Mouse (Mus musculus) testis, adult 10 weeks (tissue): Measurements from ENCODE around the gene Gm8113. TPM values are rescaled to one million over a fixed set of nuclear protein-coding genes. Genes with fewer than 3 reads are reported as not detected.

Experiments
- polyA plus RNA-seq: library from polyadenylated mRNA; stranded (reverse); fragments of 350-450 nt; fragmentation: Illumina TruSeq; extraction: RNeasy Lipid Tissue Mini Kit (QIAGEN cat#74804); gene quantifications from one replicate; pipeline ENCODE4 v1.2.3, GENCODE M21; 2014; ENCODE audit warnings: low read depth, low replicate concordance

Gm8113 gene
- 0.83 TPM for polyA plus RNA-seq

GRCm38 (mm10) chr14:43924688-43925403, at the start of gene Gm8113:
Gene Gm8113, plus strand, starts transcription at chr14:43925390.

GRCm38 (mm10) chr14:43875417-43875816, 49.8 kb upstream of the Gm8113 start, which contains the start of gene Ear1:
Gene Ear1, minus strand, starts transcription at chr14:43875517.

GRCm38 (mm10) chr14:43923459-43923858, 1.7 kb upstream of the Gm8113 start, which contains the start of gene Ear10:
Gene Ear10, minus strand, starts transcription at chr14:43923559.

GRCm38 (mm10) chr14:43956769-43957168, 31.6 kb downstream of the Gm8113 start, which contains the start of gene Ang5:
Gene Ang5, plus strand, starts transcription at chr14:43957069.

Other genes starting within 250 kb of the Gm8113 start
- 1.0 TPM for gene Gm8165, start 248.2 kb upstream of the Gm8113 start, polyA plus RNA-seq
- gene Gm7324, start 227.6 kb upstream of the Gm8113 start, polyA plus RNA-seq: 2.6 TPM
- 2.5 TPM for gene Gm16506, start 197.9 kb upstream of the Gm8113 start, polyA plus RNA-seq
- 13.0 TPM for gene Gm6526, start 177.5 kb upstream of the Gm8113 start, polyA plus RNA-seq
- 8.0 TPM for gene Gm8180, start 140.6 kb upstream of the Gm8113 start, polyA plus RNA-seq
- 0.35 TPM for gene Ear1, start 49.9 kb upstream of the Gm8113 start, polyA plus RNA-seq
- not detected for gene Ear10, start 1.8 kb upstream of the Gm8113 start, polyA plus RNA-seq
- gene Ang5, start 31.7 kb downstream of the Gm8113 start, polyA plus RNA-seq: not detected
- not detected for gene Ang6, start 76.9 kb downstream of the Gm8113 start, polyA plus RNA-seq
- not detected for gene Ear2, start 177.3 kb downstream of the Gm8113 start, polyA plus RNA-seq
- 13.0 TPM for gene Gm3327, start 198.5 kb downstream of the Gm8113 start, polyA plus RNA-seq